Mouse (Mus musculus) cerebellum, adult (tissue): ENCODE results near the gene Exoc3l2.
"Not testable (repeated sequence)": the region's sequence is repeated elsewhere in the genome, so short reads cannot be mapped to it uniquely, and the experiment has no call there.

Source experiments
- ATAC-seq: cut with Nextera tagmentation; 2 replicates; pipeline ENCODE4 v1.9.2; 2017; ENCODE audit warnings: mild to moderate bottlenecking, moderate library complexity, mixed read lengths; ENCODE audit not compliant: insufficient number of reproducible peaks, low FRiP score, low TSS enrichment

Gene Exoc3l2

GRCm38 (mm10) chr7:19509786-19510185 is 46.7 kb downstream of the Exoc3l2 start:
- ATAC-seq = no peak

GRCm38 (mm10) chr7:19511934-19512333 is 48.8 kb downstream of the Exoc3l2 start:
- ATAC-seq = not testable (repeated sequence)

- ATAC-seq = no peak
Observed at GRCm38 (mm10) chr7:19512353-19512752, 49.2 kb downstream of the Exoc3l2 start.

GRCm38 (mm10) chr7:19517652-19518365 is 54.7 kb downstream of the Exoc3l2 start, which contains the start of gene Nkpd1:
Gene Nkpd1 (plus strand): TSS chr7:19517838.
- no peak for ATAC-seq

- no peak for ATAC-seq
Observed at GRCm38 (mm10) chr7:19520032-19520431, 56.9 kb downstream of the Exoc3l2 start.

GRCm38 (mm10) chr7:19523017-19523756 is 60.1 kb downstream of the Exoc3l2 start:
- 0 out of 2 replicates have a peak, but pooled peaks have one; percentile 38 for ATAC-seq

- ATAC-seq = no peak
Observed at GRCm38 (mm10) chr7:19523757-19524419, 60.8 kb downstream of the Exoc3l2 start.

GRCm38 (mm10) chr7:19524420-19525104 is 61.4 kb downstream of the Exoc3l2 start:
- no peak for ATAC-seq

GRCm38 (mm10) chr7:19525105-19525481 is 62.0 kb downstream of the Exoc3l2 start:
- no peak for ATAC-seq

- no peak for ATAC-seq
Observed at GRCm38 (mm10) chr7:19531077-19531476, 67.9 kb downstream of the Exoc3l2 start.

- ATAC-seq = no peak
Observed at GRCm38 (mm10) chr7:19532240-19532639, 69.1 kb downstream of the Exoc3l2 start.

- no peak for ATAC-seq
Observed at GRCm38 (mm10) chr7:19534676-19535075, 71.5 kb downstream of the Exoc3l2 start.

GRCm38 (mm10) chr7:19540771-19541566 is 77.8 kb downstream of the Exoc3l2 start:
- no peak for ATAC-seq

GRCm38 (mm10) chr7:19541681-19542154 is 78.6 kb downstream of the Exoc3l2 start:
- ATAC-seq = peak; percentile 28; the same call in 1 of the 2 replicates

GRCm38 (mm10) chr7:19542155-19542691 is 79.1 kb downstream of the Exoc3l2 start:
- ATAC-seq = peak; percentile 54; the same call in 1 of the 2 replicates

GRCm38 (mm10) chr7:19543584-19543983 is 80.5 kb downstream of the Exoc3l2 start:
- ATAC-seq = no peak

- ATAC-seq = no peak
Observed at GRCm38 (mm10) chr7:19546007-19546406, 82.9 kb downstream of the Exoc3l2 start.
